Mouse (Mus musculus) hindbrain, embryonic 10.5 days (tissue): ENCODE data around the gene Srrm3. TPM values are rescaled to one million over a fixed set of nuclear protein-coding genes. Genes with fewer than 3 reads are reported as not detected.

Experiments used
- DNase-seq: peaks from one replicate; pipeline ENCODE4 v3.0.0-alpha.2; 2017; ENCODE audit warnings: low spot score
- H3K27ac ChIP-seq: fragments of 300-500 bp; sonication (generic); 2 replicates; pipeline ENCODE4 v1.5.1; 2016; ENCODE audit warnings: mild to moderate bottlenecking, moderate library complexity
- H3K27me3 ChIP-seq: fragments of 300-500 bp; sonication (generic); 2 replicates; pipeline ENCODE4 v1.6.1; 2016; ENCODE audit warnings: mild to moderate bottlenecking; ENCODE audit not compliant: poor library complexity, insufficient read depth, severe bottlenecking
- H3K36me3 ChIP-seq: fragments of 300-500 bp; sonication (generic); 2 replicates; pipeline ENCODE4 v1.6.1; 2016; ENCODE audit warnings: mild to moderate bottlenecking, moderate library complexity
- H3K4me1 ChIP-seq: fragments of 300-500 bp; sonication (generic); replicated peaks from 2 replicates; pipeline ENCODE4 v1.6.1; 2016; ENCODE audit warnings: mild to moderate bottlenecking
- H3K4me3 ChIP-seq: fragments of 300-500 bp; sonication (generic); 2 replicates; pipeline ENCODE4 v1.5.1; 2016; ENCODE audit warnings: mild to moderate bottlenecking, moderate library complexity
- H3K9me3 ChIP-seq: fragments of 300-500 bp; sonication (generic); 2 replicates; pipeline ENCODE4 v1.6.1; 2016; ENCODE audit warnings: mild to moderate bottlenecking, moderate library complexity
- WGBS: fragments of 180-500 bp; shearing (Covaris S2); methylation state at CpG from one replicate; pipeline ENCODE4 v1.1.7; 2016; 5-methylcytosine and 5-hydroxymethylcytosine counted together
- polyA plus RNA-seq: library from polyadenylated mRNA; unstranded; fragments of >200 nt; fragmentation: Nextera tagmentation; extraction: Ambion mirVana; gene quantifications from 2 replicates; pipeline ENCODE4 v1.2.1, GENCODE M21; 2016

Srrm3 gene
- 18.8 and 38.5 TPM in 2 replicates for polyA plus RNA-seq

DNA sequence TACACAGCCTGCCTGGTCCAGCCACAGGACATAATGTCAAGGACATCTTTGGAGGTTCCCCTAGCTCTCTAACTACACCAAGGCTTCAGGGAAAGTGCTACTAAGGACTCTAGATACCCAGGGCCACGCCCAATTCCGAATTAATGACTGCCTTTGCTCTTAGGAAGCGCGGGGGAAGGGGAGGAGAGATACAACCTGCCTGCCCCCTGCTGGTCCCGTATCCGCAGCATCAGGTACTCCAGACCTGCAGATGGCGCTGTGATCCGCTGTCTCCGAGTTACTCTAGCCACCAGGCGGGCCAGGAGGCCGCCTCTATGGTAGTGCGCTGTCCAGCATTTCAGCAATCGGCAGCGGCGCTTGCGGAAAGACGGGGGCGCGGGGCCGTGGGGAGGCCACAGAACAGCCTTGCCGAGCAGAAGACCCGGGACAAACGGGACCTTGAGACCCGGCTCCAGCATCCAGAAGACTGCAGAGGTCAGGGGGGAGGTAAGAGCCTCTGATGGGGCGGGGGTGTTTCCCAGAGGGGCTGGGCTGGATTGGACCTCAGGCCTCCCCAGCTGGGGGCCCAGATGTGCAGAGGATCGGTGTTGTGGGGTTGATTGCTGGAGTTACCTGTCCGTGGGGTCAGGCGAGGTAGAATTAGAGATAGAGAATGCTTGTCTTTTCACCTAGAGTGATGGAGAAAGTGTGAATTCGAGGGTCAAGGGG is at the start of gene Srrm3:
Gene Srrm3, plus strand, starts transcription at position 336 of the 708 bp plus-strand sequence.
- Histone ChIP-seq H3K27me3 (no peaks in the 10 kb centered on the region), H3K27ac (peak within 1 kb of the TSS; percentile 86), H3K9me3 (no peaks in the 10 kb centered on the region), H3K36me3 (no peaks in the 10 kb centered on the region), H3K4me3 (peak within 1 kb of the TSS; percentile 56), H3K4me1 (peaks cover 25% of the 10 kb centered on the region)
- WGBS, result 5% methylated on average over 29 of the region's 29 CpGs
- peak; percentile 90 for DNase-seq

DNA sequence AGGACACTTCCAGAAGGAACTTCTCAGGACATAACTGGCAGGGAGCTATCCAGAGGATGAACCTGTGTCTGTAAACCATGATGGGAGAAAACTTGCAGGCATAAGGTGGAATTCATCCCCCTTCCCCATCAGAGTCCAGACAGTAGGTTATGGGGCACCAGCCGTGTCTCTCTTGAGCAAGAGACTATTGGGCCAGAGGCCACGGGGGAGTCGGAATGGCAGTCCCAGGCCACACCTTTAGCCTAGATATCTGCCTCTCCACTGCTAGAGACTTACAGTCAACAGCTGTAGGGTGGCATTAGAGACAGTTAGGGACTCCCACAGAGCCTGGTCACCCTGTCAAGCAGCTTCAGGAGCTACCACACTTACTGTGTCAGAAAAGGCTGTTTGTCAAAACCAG is 44.8 kb upstream of the Srrm3 start:
- H3K4me1 ChIP-seq, result no peaks in the 10 kb centered on the region
- H3K36me3 ChIP-seq, result no peaks in the 10 kb centered on the region
- DNase-seq, result no peak
- H3K9me3 ChIP-seq, result no peaks in the 10 kb centered on the region
- WGBS, result 91% methylated on average over 3 of the region's 3 CpGs
- no peak overlapping the region for H3K27ac ChIP-seq
- no peak overlapping the region for H3K4me3 ChIP-seq
- 0 out of 2 replicates have a peak, but pooled peaks cover 5% of the 10 kb centered on the region for H3K27me3 ChIP-seq

DNA sequence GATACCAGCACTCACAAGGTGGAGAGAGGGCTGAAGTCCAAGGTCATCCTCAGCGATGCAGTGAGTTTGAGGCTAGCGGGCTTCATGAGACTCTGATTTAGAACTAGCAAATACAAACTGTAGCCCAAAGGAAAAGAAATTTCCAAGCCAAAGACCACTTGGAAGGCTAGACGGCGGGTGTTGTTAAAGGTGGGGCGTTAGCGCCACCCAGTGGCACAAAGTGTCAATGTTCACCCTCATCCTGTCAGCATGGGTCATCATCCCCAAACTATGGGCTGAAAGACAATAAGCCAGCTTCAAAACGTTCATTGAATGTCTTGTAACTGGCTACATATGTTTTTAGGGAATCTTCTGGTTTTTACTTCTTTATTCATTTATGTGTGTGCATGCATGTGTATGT is 43.2 kb upstream of the Srrm3 start:
- no peak overlapping the region for H3K27ac ChIP-seq
- H3K36me3 ChIP-seq, result no peaks in the 10 kb centered on the region
- H3K27me3 ChIP-seq, result 0 out of 2 replicates have a peak, but pooled peaks cover 5% of the 10 kb centered on the region
- peak; percentile 78 for DNase-seq
- no peaks in the 10 kb centered on the region for H3K9me3 ChIP-seq
- 3% methylated on average over 7 of the region's 7 CpGs for WGBS
- H3K4me1 ChIP-seq, result no peaks in the 10 kb centered on the region
- H3K4me3 ChIP-seq, result no peak overlapping the region

- H3K4me3 ChIP-seq, result no peak overlapping the region
- H3K27me3 ChIP-seq, result 0 out of 2 replicates have a peak, but pooled peaks cover 5% of the 10 kb centered on the region
- H3K9me3 ChIP-seq, result no peaks in the 10 kb centered on the region
- 67% methylated on average over 3 of the region's 3 CpGs for WGBS
- no peaks in the 10 kb centered on the region for H3K36me3 ChIP-seq
- DNase-seq, result no peak
- H3K4me1 ChIP-seq, result no peaks in the 10 kb centered on the region
- H3K27ac ChIP-seq, result no peak overlapping the region
Measured at GRCm38 (mm10) chr5:135764971-135765370, 41.7 kb upstream of the Srrm3 start.

DNA sequence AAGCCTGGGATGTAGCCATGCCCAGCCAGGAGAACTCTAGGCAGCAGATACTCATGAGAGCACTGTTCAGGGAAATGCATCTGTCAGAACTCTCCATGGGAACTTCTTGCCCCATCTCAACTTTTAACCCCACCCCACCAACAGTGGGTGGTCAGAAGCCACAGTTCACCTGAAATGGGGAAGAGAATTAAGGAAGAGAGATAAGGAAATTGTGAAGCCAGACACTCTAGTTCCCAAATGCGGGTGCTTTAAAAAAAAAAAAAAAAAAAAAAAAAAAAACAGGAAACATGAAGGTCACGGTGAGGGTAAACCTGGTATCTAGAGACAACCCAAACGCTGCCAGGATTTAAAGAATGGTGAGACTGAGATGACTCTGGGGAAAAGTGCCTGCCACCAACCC is 34.2 kb upstream of the Srrm3 start:
- H3K4me3 ChIP-seq, result no peak overlapping the region
- H3K27ac ChIP-seq, result no peak overlapping the region
- WGBS, result 69% methylated on average over 3 of the region's 3 CpGs
- no peak for DNase-seq
- H3K36me3 ChIP-seq, result no peaks in the 10 kb centered on the region
- no peaks in the 10 kb centered on the region for H3K9me3 ChIP-seq
- peaks cover 8% of the 10 kb centered on the region for H3K4me1 ChIP-seq
- H3K27me3 ChIP-seq, result no peaks in the 10 kb centered on the region

DNA sequence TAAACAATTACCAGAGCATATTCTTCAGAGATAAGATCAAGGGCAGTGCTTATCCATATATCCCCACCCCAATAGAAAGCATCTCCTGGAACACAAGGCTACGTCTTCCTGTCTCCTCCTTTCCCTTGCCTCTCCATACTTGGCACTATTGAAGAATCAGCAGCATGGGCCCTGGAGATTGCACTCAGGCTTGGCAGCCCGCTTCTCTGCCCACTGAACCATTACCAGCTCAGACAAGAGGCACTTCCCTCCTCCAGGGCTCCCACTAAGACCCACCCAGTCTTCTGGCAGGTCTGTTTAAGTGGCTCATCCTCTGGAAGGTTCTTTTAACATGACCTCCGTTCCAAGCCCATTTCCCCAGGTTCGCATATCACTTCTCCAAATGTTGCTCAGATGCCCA is 30.1 kb upstream of the Srrm3 start:
- 82% methylated on average over 4 of the region's 4 CpGs for WGBS

GRCm38 (mm10) chr5:135777796-135778470 is 28.8 kb upstream of the Srrm3 start, which contains the start of gene Styxl1:
Styxl1 (minus strand) TSS chr5:135778385.
- Histone ChIP-seq H3K27ac (peak within 1 kb of the TSS; percentile 95), H3K4me1 (peaks cover 35% of the 10 kb centered on the region), H3K27me3 (no peaks in the 10 kb centered on the region), H3K9me3 (no peaks in the 10 kb centered on the region), H3K36me3 (peaks cover 29% of the 10 kb centered on the region), H3K4me3 (peak within 1 kb of the TSS; percentile 86)
- under 1% methylated on average over 45 of the region's 45 CpGs for WGBS
- DNase-seq, result no peak

More for the DNA sequence above, 30.1 kb upstream of the Srrm3 start:
- Histone ChIP-seq H3K4me3 (no peak overlapping the region), H3K4me1 (peaks cover 35% of the 10 kb centered on the region), H3K27ac (no peak overlapping the region), H3K27me3 (no peaks in the 10 kb centered on the region), H3K36me3 (peaks cover 16% of the 10 kb centered on the region), H3K9me3 (no peaks in the 10 kb centered on the region)
- no peak for DNase-seq

- Histone ChIP-seq H3K4me1 (peaks cover 35% of the 10 kb centered on the region), H3K9me3 (no peaks in the 10 kb centered on the region), H3K36me3 (peaks cover 38% of the 10 kb centered on the region), H3K27me3 (no peaks in the 10 kb centered on the region), H3K4me3 (peak within 1 kb of the TSS; percentile 86), H3K27ac (peak within 1 kb of the TSS; percentile 95)
- 2% methylated on average over 70 of the region's 70 CpGs for WGBS
- DNase-seq, result peak; percentile 100
Measured at GRCm38 (mm10) chr5:135778471-135779445, 27.9 kb upstream of the Srrm3 start, which contains the start of gene Mdh2. Mdh2 (plus strand) TSS chr5:135778480.

GRCm38 (mm10) chr5:135780331-135780730 is 26.4 kb upstream of the Srrm3 start:
- peak overlapping the region; percentile 86; the same call in 1 of the 2 replicates for H3K4me3 ChIP-seq
- H3K27me3 ChIP-seq, result no peaks in the 10 kb centered on the region
- H3K36me3 ChIP-seq, result peaks cover 53% of the 10 kb centered on the region
- DNase-seq, result no peak
- peaks cover 35% of the 10 kb centered on the region for H3K4me1 ChIP-seq
- WGBS, result 84% methylated on average over 8 of the region's 8 CpGs
- no peaks in the 10 kb centered on the region for H3K9me3 ChIP-seq
- H3K27ac ChIP-seq, result no peak overlapping the region

GRCm38 (mm10) chr5:135782901-135783300 is 23.8 kb upstream of the Srrm3 start:
- Histone ChIP-seq H3K4me3 (no peak overlapping the region), H3K4me1 (peaks cover 23% of the 10 kb centered on the region), H3K36me3 (peaks cover 79% of the 10 kb centered on the region), H3K27me3 (no peaks in the 10 kb centered on the region), H3K9me3 (no peaks in the 10 kb centered on the region), H3K27ac (no peak overlapping the region)
- DNase-seq, result no peak
- 95% methylated on average over 4 of the region's 4 CpGs for WGBS

DNA sequence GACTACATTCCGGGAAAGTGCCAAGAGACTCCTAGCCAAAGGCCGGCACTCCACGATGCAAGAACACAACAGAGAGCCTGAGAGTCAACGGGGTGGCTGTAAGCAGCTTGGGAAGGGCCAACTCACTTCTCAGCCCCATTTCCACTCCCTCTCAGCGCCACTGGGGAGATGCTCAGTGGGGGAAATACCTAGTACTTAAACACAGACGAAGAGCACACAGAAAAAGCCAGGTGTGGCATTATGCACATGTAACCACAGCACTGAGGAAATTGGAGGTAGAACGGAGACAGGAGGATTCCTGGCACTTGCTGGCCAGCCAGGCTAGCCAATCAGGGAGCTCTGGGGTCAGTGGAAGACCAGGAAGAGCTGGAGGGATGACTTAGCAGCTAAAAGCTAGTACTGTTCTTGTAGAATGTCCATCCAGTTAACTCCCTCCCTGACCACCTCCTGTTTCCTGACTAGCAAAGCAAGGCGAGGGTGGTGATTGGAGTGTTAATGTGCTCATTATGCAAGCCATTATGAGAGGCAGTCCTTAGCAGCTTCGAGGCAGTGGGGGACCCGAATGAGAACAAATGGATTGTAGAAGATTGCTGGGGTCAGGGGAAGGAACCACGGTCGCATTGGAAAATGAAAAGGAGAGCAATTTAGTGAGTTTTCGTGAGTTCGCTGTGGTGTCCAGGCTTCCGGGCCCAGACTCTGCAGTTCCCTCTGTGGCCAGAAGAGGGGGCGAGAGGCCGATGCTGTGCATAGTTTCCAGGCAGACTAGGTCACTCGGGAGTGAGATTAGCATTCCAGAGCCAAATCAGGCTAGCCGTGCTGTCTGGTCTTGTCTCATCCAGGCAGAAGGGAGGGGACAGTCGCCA is 12.5 kb upstream of the Srrm3 start:
- Histone ChIP-seq H3K4me3 (peak overlapping the region; percentile 34), H3K27ac (peak overlapping the region; percentile 86), H3K9me3 (no peaks in the 10 kb centered on the region), H3K36me3 (peaks cover 31% of the 10 kb centered on the region), H3K27me3 (peaks cover 4% of the 10 kb centered on the region; the same call in 1 of the 2 replicates), H3K4me1 (peaks cover 17% of the 10 kb centered on the region)
- WGBS, result 12% methylated on average over 20 of the region's 20 CpGs
- peak; percentile 92 for DNase-seq

DNA sequence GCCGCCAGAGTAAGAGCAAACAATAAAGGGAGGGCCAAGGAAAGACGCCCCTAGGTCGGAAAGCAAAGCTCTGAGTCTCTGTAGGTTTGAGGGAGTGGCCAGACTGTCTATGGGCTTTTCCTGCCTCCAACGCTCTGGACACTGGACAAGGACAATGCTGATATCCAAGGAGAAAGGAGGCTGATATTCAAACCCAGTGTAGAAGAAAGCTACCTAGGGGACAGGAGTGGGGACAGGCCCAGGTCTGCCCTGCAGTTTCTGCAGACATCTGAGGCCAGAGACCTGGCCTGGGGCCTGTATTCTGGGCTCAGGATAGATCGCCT is 11.9 kb upstream of the Srrm3 start:
- Histone ChIP-seq H3K27me3 (peaks cover 4% of the 10 kb centered on the region; the same call in 1 of the 2 replicates), H3K4me3 (peak overlapping the region; percentile 34), H3K36me3 (peaks cover 25% of the 10 kb centered on the region), H3K9me3 (no peaks in the 10 kb centered on the region), H3K27ac (peak overlapping the region; percentile 86), H3K4me1 (peaks cover 17% of the 10 kb centered on the region)
- 9% methylated on average over 5 of the region's 5 CpGs for WGBS
- no peak for DNase-seq
